Mouse (Mus musculus) kidney, postnatal 25 days (tissue): ENCODE measurements around the gene Nxpe5.

Source experiments
- DNase-seq, 2 experiments: peaks; one replicate each; pipeline ENCODE4 v3.0.0; 2021; ENCODE audit warnings: mixed read lengths in 2 of 2

Gene Nxpe5

GRCm38 (mm10) chr5:138253061-138253460, 27.4 kb downstream of the Nxpe5 start:
- DNase-seq: no peak

- DNase-seq: peak; percentile 97 to 99
These were observed 29.8 kb downstream of the Nxpe5 start, which contains the start of gene Lamtor4 for GRCm38 (mm10) chr5:138255353-138256093. Lamtor4 (plus strand) TSS chr5:138255482.

GRCm38 (mm10) chr5:138256094-138256467, 30.4 kb downstream of the Nxpe5 start:
- DNase-seq: peak; percentile 42 to 66

- DNase-seq: no peak
These were observed 31.4 kb downstream of the Nxpe5 start for GRCm38 (mm10) chr5:138256966-138257584.

- no peak for DNase-seq
These were observed 31.9 kb downstream of the Nxpe5 start for GRCm38 (mm10) chr5:138257585-138257978.

GRCm38 (mm10) chr5:138258078-138258477, 32.4 kb downstream of the Nxpe5 start:
- DNase-seq: no peak

GRCm38 (mm10) chr5:138258542-138258941, 32.8 kb downstream of the Nxpe5 start:
- DNase-seq: no peak

GRCm38 (mm10) chr5:138258993-138259392, 33.3 kb downstream of the Nxpe5 start:
- DNase-seq: no peak

GRCm38 (mm10) chr5:138260051-138260450, 34.4 kb downstream of the Nxpe5 start:
- DNase-seq: no peak

- no peak for DNase-seq
These were observed 35.1 kb downstream of the Nxpe5 start for GRCm38 (mm10) chr5:138260834-138261233.

GRCm38 (mm10) chr5:138262001-138262400, 36.3 kb downstream of the Nxpe5 start:
- DNase-seq: no peak

GRCm38 (mm10) chr5:138262582-138263240, 37.0 kb downstream of the Nxpe5 start:
- DNase-seq: no peak

GRCm38 (mm10) chr5:138263260-138264206, 37.8 kb downstream of the Nxpe5 start, which contains the start of gene BC037034:
BC037034 (minus strand) TSS chr5:138264033.
- peak; percentile 96 to 97 for DNase-seq

GRCm38 (mm10) chr5:138264207-138264578, 38.5 kb downstream of the Nxpe5 start:
- no peak for DNase-seq

GRCm38 (mm10) chr5:138265712-138266111, 40.0 kb downstream of the Nxpe5 start:
- DNase-seq: no peak

- no peak for DNase-seq
These were observed 41.4 kb downstream of the Nxpe5 start for GRCm38 (mm10) chr5:138267114-138267513.

- DNase-seq: no peak
These were observed 43.3 kb downstream of the Nxpe5 start for GRCm38 (mm10) chr5:138268980-138269379.

GRCm38 (mm10) chr5:138271232-138271631, 45.5 kb downstream of the Nxpe5 start:
- no peak for DNase-seq

GRCm38 (mm10) chr5:138272409-138272923, 46.8 kb downstream of the Nxpe5 start, which contains the start of gene Gal3st4:
Gal3st4 (minus strand) TSS chr5:138272840.
- no peak for DNase-seq

GRCm38 (mm10) chr5:138274186-138274585, 48.5 kb downstream of the Nxpe5 start:
- no peak for DNase-seq

- DNase-seq: peak; percentile 52 to 80
These were observed 49.7 kb downstream of the Nxpe5 start for GRCm38 (mm10) chr5:138275216-138276050.
